Mouse (Mus musculus): ENCODE results near the gene Adamts18.

- TF ChIP-seq POLR2A (IDR thresholded peaks at IDR 0.05; ENCODE audit: borderline replicate concordance, control insufficient read depth, low read depth, low read length), result no peak
- no peak for TF ChIP-seq CTCF (IDR thresholded peaks at IDR 0.05; ENCODE audit: control insufficient read depth, insufficient read depth, low read length)
Observed at GRCm38 (mm10) chr8:113675281-113675680, 173.3 kb downstream of the Adamts18 start.
